Mouse (Mus musculus): Measurements from ENCODE around the gene Nsl1. TPM values are rescaled to one million over a fixed set of nuclear protein-coding genes. Genes with fewer than 3 reads are reported as not detected.

The Nsl1 gene
- total RNA-seq, 2 experiments from 2014 or later = 0.60 to 1.2 TPM

GRCm38 (mm10) chr1:191046231-191046824, 16.5 kb upstream of the Nsl1 start:
- no peak for DNase-seq (ENCODE audit: low spot score in 2 of 2)

GRCm38 (mm10) chr1:191053555-191053954, 9.3 kb upstream of the Nsl1 start:
- no peak for DNase-seq (ENCODE audit: low spot score in 2 of 2)

GRCm38 (mm10) chr1:191054870-191055532, 7.8 kb upstream of the Nsl1 start:
- no peak for DNase-seq (ENCODE audit: low spot score in 2 of 2)

- no peak for DNase-seq (ENCODE audit: low spot score in 2 of 2)
Measured at GRCm38 (mm10) chr1:191055533-191055873, 7.3 kb upstream of the Nsl1 start.

GRCm38 (mm10) chr1:191057461-191057860, 5.4 kb upstream of the Nsl1 start:
- no peak for DNase-seq (ENCODE audit: low spot score in 2 of 2)

GRCm38 (mm10) chr1:191062241-191062780, 501 bp upstream of the Nsl1 start:
- DNase-seq (ENCODE audit: low spot score in 2 of 2) = peak in 1 of 2 experiments; percentile 18

- no peak for DNase-seq (ENCODE audit: low spot score in 2 of 2)
Measured at GRCm38 (mm10) chr1:191063700-191064099, 888 bp downstream of the Nsl1 start.

GRCm38 (mm10) chr1:191064535-191064934, 1.7 kb downstream of the Nsl1 start:
- no peak for DNase-seq (ENCODE audit: low spot score in 2 of 2)

- DNase-seq (ENCODE audit: low spot score in 2 of 2) = no peak
Measured at GRCm38 (mm10) chr1:191065188-191065587, 2.4 kb downstream of the Nsl1 start.

- DNase-seq (ENCODE audit: low spot score in 2 of 2) = no peak
Measured at GRCm38 (mm10) chr1:191068377-191068776, 5.6 kb downstream of the Nsl1 start.

- no peak for DNase-seq (ENCODE audit: low spot score in 2 of 2)
Measured at GRCm38 (mm10) chr1:191070259-191070658, 7.4 kb downstream of the Nsl1 start.

- no peak for DNase-seq (ENCODE audit: low spot score in 2 of 2)
Measured at GRCm38 (mm10) chr1:191071613-191072012, 8.8 kb downstream of the Nsl1 start.

- DNase-seq (ENCODE audit: low spot score in 2 of 2) = no peak
Measured at GRCm38 (mm10) chr1:191072329-191072913, 9.6 kb downstream of the Nsl1 start.

GRCm38 (mm10) chr1:191073001-191073400, 10.2 kb downstream of the Nsl1 start:
- DNase-seq (ENCODE audit: low spot score in 2 of 2) = peak in 1 of 2 experiments; percentile 60

- DNase-seq (ENCODE audit: low spot score in 2 of 2) = no peak
Measured at GRCm38 (mm10) chr1:191073486-191073885, 10.7 kb downstream of the Nsl1 start.

- peak; percentile 36 to 67 for DNase-seq (ENCODE audit: low spot score in 2 of 2)
Measured at GRCm38 (mm10) chr1:191075199-191075883, 12.5 kb downstream of the Nsl1 start.

GRCm38 (mm10) chr1:191083230-191083629, 20.4 kb downstream of the Nsl1 start:
- DNase-seq (ENCODE audit: low spot score in 2 of 2) = no peak

- DNase-seq (ENCODE audit: low spot score in 2 of 2) = peak; percentile 58 to 62
Measured at GRCm38 (mm10) chr1:191084951-191085559, 22.2 kb downstream of the Nsl1 start.

- DNase-seq (ENCODE audit: low spot score in 2 of 2) = no peak
Measured at GRCm38 (mm10) chr1:191085597-191085996, 22.8 kb downstream of the Nsl1 start.

GRCm38 (mm10) chr1:191086304-191086878, 23.6 kb downstream of the Nsl1 start:
- no peak for DNase-seq (ENCODE audit: low spot score in 2 of 2)

- no peak for DNase-seq (ENCODE audit: low spot score in 2 of 2)
Measured at GRCm38 (mm10) chr1:191086960-191087359, 24.1 kb downstream of the Nsl1 start.

Measured in layer of hippocampus, postnatal 14 days (tissue).